ENCODE assay signal across 8 mouse cellular contexts in genomic region chr12:54709691-54710493, GRCm38 (mm10). TPM values are rescaled to one million over a fixed set of nuclear protein-coding genes. Genes with fewer than 3 reads are reported as not detected.
DNase-seq lines count a peak whose midpoint lies in the region; ATAC-seq and TF ChIP-seq lines count a peak whose summit lies in the region.
"Not testable (repeated sequence)": the region's sequence is repeated elsewhere in the genome, so short reads cannot be mapped to it uniquely, and the experiment has no call there.

No protein-coding gene starts in this region.

- H3K9ac ChIP-seq in heart, embryonic 12.5 days; hindbrain, postnatal 0 days (replicated peaks; ENCODE audit: low read length); lung, embryonic 14.5 days; midbrain, postnatal 0 days (replicated peaks; ENCODE audit: low read length, poor library complexity, severe bottlenecking): not testable (repeated sequence)

- H3K27me3 ChIP-seq in forebrain, embryonic 10.5 days (ENCODE audit: poor library complexity, severe bottlenecking); heart, embryonic 12.5 days (replicated peaks); hindbrain, postnatal 0 days (ENCODE audit: insufficient read depth, low read length); limb, embryonic 10.5 days (ENCODE audit: low read depth, poor library complexity, severe bottlenecking); lung, embryonic 14.5 days (ENCODE audit: insufficient read depth, low read length); midbrain, postnatal 0 days (ENCODE audit: insufficient read depth, low read length); testis, adult 2 months (ENCODE audit: control insufficient read depth, insufficient read depth, low read length): not testable (repeated sequence)

- ATAC-seq in heart, embryonic 12.5 days (ENCODE audit: insufficient number of reproducible peaks, low FRiP score): peak; percentile 77
- peak; percentile 81 for ATAC-seq in hindbrain, postnatal 0 days
- ATAC-seq in lung, embryonic 14.5 days (ENCODE audit: insufficient read depth): peak; percentile 44
- peak; percentile 80 for ATAC-seq in midbrain, postnatal 0 days (ENCODE audit: low FRiP score)

- H3K27ac ChIP-seq in brown adipose tissue, adult 24 weeks (replicated peaks; ENCODE audit: low read depth, low read length); heart, embryonic 12.5 days (ENCODE audit: poor library complexity, severe bottlenecking); hindbrain, postnatal 0 days; limb, embryonic 10.5 days; lung, embryonic 14.5 days (ENCODE audit: low read depth); midbrain, postnatal 0 days (ENCODE audit: low read depth, low read length); testis, adult 2 months (ENCODE audit: control insufficient read depth, insufficient read depth, low read depth, low read length): not testable (repeated sequence)
- H3K27ac ChIP-seq in forebrain, embryonic 10.5 days: peak overlapping the region; percentile 81; the same call in 1 of the 2 replicates

- not testable (repeated sequence) for H3K4me2 ChIP-seq in heart, embryonic 12.5 days; hindbrain, postnatal 0 days (ENCODE audit: low read depth, low read length); lung, embryonic 14.5 days; midbrain, postnatal 0 days (ENCODE audit: low read depth, low read length, poor library complexity, severe bottlenecking)

- H3K4me3 ChIP-seq in brown adipose tissue, adult 24 weeks (ENCODE audit: insufficient read depth, low read depth, low read length): peak overlapping the region; percentile 47
- peak overlapping the region; percentile 36 for H3K4me3 ChIP-seq in forebrain, embryonic 10.5 days
- H3K4me3 ChIP-seq in heart, embryonic 12.5 days; hindbrain, postnatal 0 days (ENCODE audit: low read length); lung, embryonic 14.5 days (ENCODE audit: low read depth, low read length); midbrain, postnatal 0 days (ENCODE audit: low read depth, low read length): not testable (repeated sequence)
- H3K4me3 ChIP-seq in limb, embryonic 10.5 days: peak overlapping the region; percentile 28; the same call in 1 of the 2 replicates
- peak overlapping the region; percentile 38; the same call in 1 of the 2 replicates for H3K4me3 ChIP-seq in testis, adult 2 months (ENCODE audit: control insufficient read depth, low read depth, low read length)

- WGBS in forebrain, embryonic 10.5 days: 0% methylated on average over 12 of the region's 44 CpGs
- 1% methylated on average over 12 of the region's 44 CpGs for WGBS in heart, embryonic 12.5 days
- 0% methylated on average over 10 of the region's 44 CpGs for WGBS in hindbrain, postnatal 0 days
- 0% methylated on average over 13 of the region's 44 CpGs for WGBS in limb, embryonic 10.5 days
- WGBS in lung, embryonic 14.5 days: 1% methylated on average over 7 of the region's 44 CpGs
- WGBS in midbrain, postnatal 0 days: 0% methylated on average over 10 of the region's 44 CpGs

- DNase-seq in forebrain, embryonic 10.5 days (ENCODE audit: extremely low spot score, low spot score); hindbrain, postnatal 0 days (ENCODE audit: low spot score); limb, embryonic 10.5 days (ENCODE audit: low spot score); lung, embryonic 14.5 days; midbrain, postnatal 0 days (ENCODE audit: low spot score): not testable (repeated sequence)

- H3K4me1 ChIP-seq in brown adipose tissue, adult 24 weeks (ENCODE audit: control insufficient read depth, insufficient read depth, insufficient read length, low read length); forebrain, embryonic 10.5 days; heart, embryonic 12.5 days (replicated peaks); hindbrain, postnatal 0 days (ENCODE audit: insufficient read depth, low read length); limb, embryonic 10.5 days; lung, embryonic 14.5 days (ENCODE audit: insufficient read depth); midbrain, postnatal 0 days (ENCODE audit: insufficient read depth, low read length); testis, adult 2 months (ENCODE audit: control insufficient read depth, insufficient read depth, low read length): not testable (repeated sequence)

- H3K9me3 ChIP-seq in forebrain, embryonic 10.5 days; heart, embryonic 12.5 days (replicated peaks); hindbrain, postnatal 0 days (ENCODE audit: low read length); limb, embryonic 10.5 days (replicated peaks); lung, embryonic 14.5 days (ENCODE audit: low read depth, low read length); midbrain, postnatal 0 days (ENCODE audit: low read length): not testable (repeated sequence)

- TF ChIP-seq POLR2A in testis, adult 2 months (IDR thresholded peaks at IDR 0.05; ENCODE audit: control insufficient read depth, low read depth, low read length): not testable (repeated sequence)

- H3K36me3 ChIP-seq in forebrain, embryonic 10.5 days (replicated peaks); heart, embryonic 12.5 days; hindbrain, postnatal 0 days (ENCODE audit: insufficient read depth, low read length); limb, embryonic 10.5 days; lung, embryonic 14.5 days (ENCODE audit: insufficient read depth); midbrain, postnatal 0 days (ENCODE audit: insufficient read depth, low read length); testis, adult 2 months (ENCODE audit: control insufficient read depth, insufficient read depth, low read length): not testable (repeated sequence)

- TF ChIP-seq CTCF in hindbrain, postnatal 0 days (IDR thresholded peaks at IDR 0.05; ENCODE audit: low read depth); lung, embryonic 14.5 days (IDR thresholded peaks at IDR 0.05; ENCODE audit: low read depth); midbrain, postnatal 0 days (IDR thresholded peaks at IDR 0.05); testis, adult 2 months (IDR thresholded peaks at IDR 0.05; ENCODE audit: control insufficient read depth, insufficient read depth, insufficient replicate concordance, low read depth, low read length): not testable (repeated sequence)

RNA-seq across cellular contexts. Expression of gene Eapp, which starts 14.2 kb away (rescaled TPM):
- polyA plus RNA-seq in brown adipose tissue, adult 24 weeks (2012; ENCODE audit: insufficient read depth, insufficient read length, missing spikeins): 45.3 and 49.2 TPM in 2 replicates
- polyA plus RNA-seq in forebrain, embryonic 10.5 days (2016; fragmentation: Nextera tagmentation; extraction: Ambion mirVana): 69.7 and 74.0 TPM in 2 replicates
- polyA plus RNA-seq in heart, embryonic 12.5 days (2016; fragmentation: Nextera tagmentation; extraction: Ambion mirVana): 45.4 and 49.9 TPM in 2 replicates
- total RNA-seq in hindbrain, postnatal 0 days (2014; rRNA removed): 18.0 and 19.0 TPM in 2 replicates
- 95.3 and 96.2 TPM in 2 replicates for polyA plus RNA-seq in hindbrain, postnatal 0 days (2015; fragmentation: Nextera tagmentation; extraction: Ambion mirVana)
- 62.7 and 69.8 TPM in 2 replicates for polyA plus RNA-seq in limb, embryonic 10.5 days (2016; fragmentation: Nextera tagmentation; extraction: Ambion mirVana)
- polyA plus RNA-seq in lung, embryonic 14.5 days (2014; fragmentation: Nextera tagmentation; extraction: Ambion mirVana): 56.1 and 59.4 TPM in 2 replicates
- 24.3 and 32.9 TPM in 2 replicates for total RNA-seq in midbrain, postnatal 0 days (2014; rRNA removed)
- 89.8 and 104 TPM in 2 replicates for polyA plus RNA-seq in midbrain, postnatal 0 days (2015; fragmentation: Nextera tagmentation; extraction: Ambion mirVana)
- 29.2 and 40.3 TPM in 2 replicates for polyA plus RNA-seq in testis, adult 2 months (2012; rRNA removed)

RNA-seq across cellular contexts. Expression of gene Sptssa, which starts 53.5 kb away (rescaled TPM):
- 81.2 and 86.1 TPM in 2 replicates for polyA plus RNA-seq in brown adipose tissue, adult 24 weeks (2012; ENCODE audit: insufficient read depth, insufficient read length, missing spikeins)
- polyA plus RNA-seq in forebrain, embryonic 10.5 days (2016; fragmentation: Nextera tagmentation; extraction: Ambion mirVana): 163 and 165 TPM in 2 replicates
- 121 and 124 TPM in 2 replicates for polyA plus RNA-seq in heart, embryonic 12.5 days (2016; fragmentation: Nextera tagmentation; extraction: Ambion mirVana)
- 51.9 and 66.0 TPM in 2 replicates for total RNA-seq in hindbrain, postnatal 0 days (2014; rRNA removed)
- 222 and 227 TPM in 2 replicates for polyA plus RNA-seq in hindbrain, postnatal 0 days (2015; fragmentation: Nextera tagmentation; extraction: Ambion mirVana)
- polyA plus RNA-seq in limb, embryonic 10.5 days (2016; fragmentation: Nextera tagmentation; extraction: Ambion mirVana): 130 and 143 TPM in 2 replicates
- 189 and 200 TPM in 2 replicates for polyA plus RNA-seq in lung, embryonic 14.5 days (2014; fragmentation: Nextera tagmentation; extraction: Ambion mirVana)
- total RNA-seq in midbrain, postnatal 0 days (2014; rRNA removed): 63.0 and 79.1 TPM in 2 replicates
- 200 and 206 TPM in 2 replicates for polyA plus RNA-seq in midbrain, postnatal 0 days (2015; fragmentation: Nextera tagmentation; extraction: Ambion mirVana)
- polyA plus RNA-seq in testis, adult 2 months (2012; rRNA removed): 24.0 and 25.1 TPM in 2 replicates
